ENCODE assay signal across 19 mouse cellular contexts in genomic region chr8:82759071-82759470, GRCm38 (mm10). TPM values are rescaled to one million over a fixed set of nuclear protein-coding genes. Genes with fewer than 3 reads are reported as not detected.
A peak's percentile ranks its signal among the peaks of the same experiment; 100 is the strongest.
DNase-seq lines count a peak whose midpoint lies in the region; ATAC-seq and TF ChIP-seq lines count a peak whose summit lies in the region.
"Had no signal": no experiment of that assay in that cellular context is flagged by ENCODE, and none has a peak within 500 bp of the region (broad histone marks: within the 10 kb centered on the region; RNA-seq: fewer than 3 reads in every experiment).

No protein-coding gene starts in this region.

- H3K4me3 ChIP-seq in neural tube, embryonic 11.5 days (ENCODE audit: low read depth, low read length) = no peak overlapping the region
- no peak overlapping the region for H3K4me3 ChIP-seq in thymus, adult 2 months (ENCODE audit: control insufficient read depth, insufficient read depth, low read length)
- H3K4me3 ChIP-seq in liver, embryonic 12.5 days = no peak overlapping the region
- H3K4me3 ChIP-seq: heart, embryonic 12.5 days; hindbrain, embryonic 15.5 days; midbrain, embryonic 15.5 days had no signal

- TF ChIP-seq CTCF in thymus, adult 2 months (IDR thresholded peaks at IDR 0.05; ENCODE audit: borderline replicate concordance, control insufficient read depth, extremely low read depth, insufficient read depth, low read length, poor library complexity) = no peak

- 0 out of 2 replicates have a peak, but pooled peaks have one; percentile 16 for ATAC-seq in neural tube, embryonic 11.5 days (ENCODE audit: insufficient read depth, low FRiP score, low TSS enrichment)
- no peak for ATAC-seq in liver, embryonic 12.5 days
- ATAC-seq: forebrain, embryonic 16.5 days; intestine, embryonic 16.5 days; lung, postnatal 0 days; midbrain, embryonic 15.5 days had no signal

- no peaks in the 10 kb centered on the region for H3K9me3 ChIP-seq in neural tube, embryonic 11.5 days (ENCODE audit: control insufficient read depth, low read length)
- H3K9me3 ChIP-seq in liver, embryonic 12.5 days (replicated peaks) = no peaks in the 10 kb centered on the region
- H3K9me3 ChIP-seq: hindbrain, embryonic 15.5 days; midbrain, embryonic 15.5 days had no signal

- 0 out of 2 replicates have a peak, but pooled peaks cover 3% of the 10 kb centered on the region for H3K36me3 ChIP-seq in neural tube, embryonic 11.5 days (ENCODE audit: control insufficient read depth, insufficient read depth, low read length)
- peaks cover 14% of the 10 kb centered on the region for H3K36me3 ChIP-seq in thymus, adult 2 months (ENCODE audit: control insufficient read depth, insufficient read depth, low read length)
- H3K36me3 ChIP-seq in liver, embryonic 12.5 days = peaks cover 20% of the 10 kb centered on the region

- WGBS in neural tube, embryonic 11.5 days = 40% methylated on average over 2 of the region's 2 CpGs
- 2% methylated on average over 2 of the region's 2 CpGs for WGBS in thymus, adult 2 months
- 30% methylated on average over 2 of the region's 2 CpGs for WGBS in liver, embryonic 12.5 days (ENCODE audit: insufficient replicate concordance)

- no peak overlapping the region for H3K9ac ChIP-seq in neural tube, embryonic 11.5 days (ENCODE audit: low read length)
- no peak overlapping the region for H3K9ac ChIP-seq in liver, embryonic 12.5 days
- H3K9ac ChIP-seq: heart, embryonic 12.5 days; hindbrain, embryonic 15.5 days; midbrain, embryonic 15.5 days had no signal

- DNase-seq in neural tube, embryonic 11.5 days (ENCODE audit: low spot score) = no peak
- DNase-seq in neural tube, embryonic 10.5 days (ENCODE audit: extremely low spot score, low spot score) = no peak
- peak; percentile 71 for DNase-seq in T-cell, adult 2 months (ENCODE audit: low spot score)
- DNase-seq in thymus, adult 2 months = peak; percentile 76
- no peak for DNase-seq in heart, postnatal 4 days
- DNase-seq in frontal cortex, postnatal 10 days (ENCODE audit: low spot score in 2 of 2) = no peak
- no peak for DNase-seq in urinary bladder, postnatal 25 days (ENCODE audit: low spot score)
- DNase-seq: cerebellum, adult 18-20 months; cerebellum, postnatal 25 days; embryo, embryonic 11 days; heart, adult 11 months; kidney, postnatal 4 days had no signal

- no peaks in the 10 kb centered on the region for H3K4me1 ChIP-seq in neural tube, embryonic 11.5 days (ENCODE audit: control insufficient read depth, insufficient read depth, low read length)
- peaks cover 4% of the 10 kb centered on the region for H3K4me1 ChIP-seq in thymus, adult 2 months (replicated peaks; ENCODE audit: control insufficient read depth, insufficient read depth, low read length)
- H3K4me1 ChIP-seq in liver, embryonic 12.5 days = no peaks in the 10 kb centered on the region
- H3K4me1 ChIP-seq: heart, embryonic 12.5 days; hindbrain, embryonic 15.5 days; midbrain, embryonic 15.5 days had no signal

- H3K4me2 ChIP-seq in neural tube, embryonic 11.5 days (ENCODE audit: low read depth) = no peak overlapping the region
- H3K4me2 ChIP-seq in liver, embryonic 12.5 days = no peak overlapping the region
- H3K4me2 ChIP-seq: heart, embryonic 12.5 days; hindbrain, embryonic 15.5 days; midbrain, embryonic 15.5 days had no signal

- H3K27me3 ChIP-seq in neural tube, embryonic 11.5 days (ENCODE audit: control insufficient read depth, insufficient read depth, low read length) = no peaks in the 10 kb centered on the region
- no peaks in the 10 kb centered on the region for H3K27me3 ChIP-seq in thymus, adult 2 months (ENCODE audit: control insufficient read depth, insufficient read depth, low read length)
- no peaks in the 10 kb centered on the region for H3K27me3 ChIP-seq in liver, embryonic 12.5 days (replicated peaks)
- H3K27me3 ChIP-seq: heart, embryonic 12.5 days; hindbrain, embryonic 15.5 days; midbrain, embryonic 15.5 days had no signal

- no peak for TF ChIP-seq POLR2A in thymus, adult 2 months (IDR thresholded peaks at IDR 0.05; ENCODE audit: control insufficient read depth, extremely low read depth, insufficient read depth, low read length, poor library complexity)

- no peak overlapping the region for H3K27ac ChIP-seq in neural tube, embryonic 11.5 days (ENCODE audit: low read depth, low read length)
- H3K27ac ChIP-seq in thymus, adult 2 months (ENCODE audit: control insufficient read depth, insufficient read depth, low read length) = no peak overlapping the region; the same call in 1 of the 2 replicates
- no peak overlapping the region for H3K27ac ChIP-seq in liver, embryonic 12.5 days
- H3K27ac ChIP-seq: hindbrain, embryonic 15.5 days; midbrain, embryonic 15.5 days had no signal

RNA-seq across cellular contexts. Expression of gene Zfp330, which starts 14.9 kb away (rescaled TPM):
- 86.3 and 91.7 TPM in 2 replicates for polyA plus RNA-seq in neural tube, embryonic 11.5 days (2014; fragmentation: Nextera tagmentation; extraction: Ambion mirVana)
- polyA plus RNA-seq in thymus, adult 2 months (2012; rRNA removed) = 23.0 and 30.6 TPM in 2 replicates
- 10 to 100 TPM; 28.9 to 29.1 TPM for total RNA-seq in heart, postnatal 4 days (2021)
- 41.8 and 43.7 TPM in 2 replicates for polyA plus RNA-seq in liver, embryonic 12.5 days (2016; fragmentation: Nextera tagmentation; extraction: Ambion mirVana)

Comparison
In these comparisons a context has a peak if more than half of its experiments do, and no peak if none do; other contexts are left out.
1. DNase-seq: peak in T-cell, adult 2 months (single experiment) and thymus, adult 2 months (single experiment); none in neural tube, embryonic 11.5 days (single experiment), neural tube, embryonic 10.5 days (single experiment), heart, postnatal 4 days (single experiment), frontal cortex, postnatal 10 days (0 of 2) and urinary bladder, postnatal 25 days (single experiment).